Mouse (Mus musculus) brain, embryonic 14.5 days (tissue): ENCODE data around the gene Macrod2. TPM values are rescaled to one million over a fixed set of nuclear protein-coding genes. Genes with fewer than 3 reads are reported as not detected.
A peak's percentile ranks its signal among the peaks of the same experiment; 100 is the strongest.

Experiments used
- DNase-seq: peaks from one replicate; pipeline ENCODE4 v3.0.0-alpha.2; 2011; ENCODE audit warnings: low read depth
- CTCF ChIP-seq: fragments of 200-500 bp; IDR thresholded peaks from 2 replicates; pipeline ENCODE4 v1.5.1; 2012; ENCODE audit warnings: inconsistent platforms, mild to moderate bottlenecking, moderate library complexity, borderline replicate concordance; ENCODE audit not compliant: insufficient read depth, insufficient read length; ENCODE audit errors: extremely low read depth
- POLR2A ChIP-seq: fragments of 200-500 bp; IDR thresholded peaks from 2 replicates; pipeline ENCODE4 v1.6.1; 2012; ENCODE audit warnings: mild to moderate bottlenecking, inconsistent platforms, borderline replicate concordance; ENCODE audit not compliant: poor library complexity, insufficient read depth, insufficient read length, severe bottlenecking; ENCODE audit errors: extremely low read depth
- polyA plus RNA-seq: library from polyadenylated mRNA; depleted of rRNA; stranded (reverse); fragments of >200 nt; gene quantifications from 2 replicates; pipeline ENCODE4 v1.2.3, GENCODE M21; 2012

Gene Macrod2
- polyA plus RNA-seq, 1 experiment: 24.1 TPM

GRCm38 (mm10) chr2:141434731-141435570, 1039.8 kb downstream of the Macrod2 start:
- TF ChIP-seq POLR2A: no peak
- TF ChIP-seq CTCF: no peak

GRCm38 (mm10) chr2:141441896-141442295, 1046.8 kb downstream of the Macrod2 start:
- DNase-seq: no peak
- TF ChIP-seq POLR2A: no peak
- no peak for TF ChIP-seq CTCF

More at GRCm38 (mm10) chr2:141434731-141435570, 1039.8 kb downstream of the Macrod2 start:
- peak; percentile 79 for DNase-seq

GRCm38 (mm10) chr2:141449078-141449680, 1054.1 kb downstream of the Macrod2 start:
- peak; percentile 78 for DNase-seq
- TF ChIP-seq POLR2A (no peak), CTCF (no peak)

DNA sequence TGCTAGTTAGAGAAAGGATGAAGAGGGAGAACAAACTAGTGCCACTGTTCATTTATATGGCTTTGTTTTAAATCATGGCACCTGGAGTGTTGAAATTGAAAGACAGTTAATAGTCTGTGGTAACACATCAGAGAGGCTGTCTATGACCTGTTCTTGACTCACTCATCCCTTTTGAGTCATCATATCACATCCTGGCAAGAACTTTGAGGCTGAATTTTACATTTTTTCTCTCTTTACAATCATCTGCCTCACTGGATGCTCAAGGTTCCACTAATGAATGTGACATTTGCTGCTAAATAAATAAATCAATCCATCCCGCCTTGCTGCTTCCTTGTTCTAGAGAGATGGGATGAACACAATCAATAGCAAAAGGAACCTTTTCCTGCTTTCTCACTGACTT, 1068.8 kb downstream of the Macrod2 start:
- no peak for DNase-seq
- no peak for TF ChIP-seq POLR2A
- TF ChIP-seq CTCF: no peak

DNA sequence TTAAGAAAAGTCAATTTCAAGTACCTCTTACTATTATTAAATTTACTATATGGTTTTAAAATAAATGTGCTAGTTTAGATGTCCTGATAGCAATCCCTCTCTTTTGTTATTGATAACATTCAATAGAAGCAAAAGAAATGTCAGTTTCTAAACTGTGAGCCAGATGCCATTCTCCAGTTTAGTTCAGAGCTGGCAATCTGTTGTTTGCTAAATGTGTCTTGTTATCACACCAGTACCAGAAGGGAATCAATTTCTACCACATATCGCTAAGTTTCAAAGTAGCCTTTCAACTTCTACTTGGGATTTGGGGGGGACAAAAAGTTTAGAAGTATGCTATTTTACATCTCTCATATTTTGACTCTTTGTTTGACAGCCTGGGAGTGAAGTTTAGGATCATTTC, 1077.7 kb downstream of the Macrod2 start:
- TF ChIP-seq CTCF (no peak), POLR2A (no peak)
- DNase-seq: no peak

DNA sequence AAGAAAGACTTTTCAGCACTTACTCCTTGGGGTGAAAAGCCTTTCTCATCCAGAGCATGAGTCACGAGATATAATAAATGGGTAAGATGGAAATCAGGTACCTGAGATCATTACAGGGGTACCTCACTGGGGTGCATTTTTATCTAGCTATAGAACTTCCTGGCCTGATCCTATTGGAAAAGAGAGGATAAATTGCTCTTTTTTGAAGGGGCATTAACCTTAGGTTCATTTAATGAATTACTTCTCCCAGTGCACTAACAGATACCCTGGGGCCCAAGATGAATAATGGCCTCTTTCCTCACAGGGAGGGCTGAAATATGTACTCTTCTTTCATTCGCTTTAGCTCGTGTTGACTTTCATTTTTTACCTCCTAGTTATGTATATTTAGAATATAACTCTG, 1082.5 kb downstream of the Macrod2 start:
- no peak for DNase-seq
- TF ChIP-seq POLR2A (no peak), CTCF (no peak)

GRCm38 (mm10) chr2:141490518-141490917, 1095.4 kb downstream of the Macrod2 start:
- DNase-seq: peak; percentile 62
- no peak for TF ChIP-seq POLR2A
- TF ChIP-seq CTCF: no peak

GRCm38 (mm10) chr2:141505451-141505850, 1110.3 kb downstream of the Macrod2 start:
- TF ChIP-seq CTCF: no peak
- TF ChIP-seq POLR2A: no peak
- DNase-seq: no peak

- no peak for TF ChIP-seq POLR2A
- no peak for TF ChIP-seq CTCF
Measured at GRCm38 (mm10) chr2:141507929-141508897, 1113.1 kb downstream of the Macrod2 start.

GRCm38 (mm10) chr2:141514976-141515375, 1119.9 kb downstream of the Macrod2 start:
- DNase-seq: peak; percentile 43
- TF ChIP-seq CTCF: no peak
- TF ChIP-seq POLR2A: no peak

More at GRCm38 (mm10) chr2:141507929-141508897, 1113.1 kb downstream of the Macrod2 start:
- DNase-seq: peak; percentile 79

- peak; percentile 50 for DNase-seq
- TF ChIP-seq CTCF: no peak
- no peak for TF ChIP-seq POLR2A
Measured at GRCm38 (mm10) chr2:141522081-141522480, 1127.0 kb downstream of the Macrod2 start.
